In the genomic region with DNA sequence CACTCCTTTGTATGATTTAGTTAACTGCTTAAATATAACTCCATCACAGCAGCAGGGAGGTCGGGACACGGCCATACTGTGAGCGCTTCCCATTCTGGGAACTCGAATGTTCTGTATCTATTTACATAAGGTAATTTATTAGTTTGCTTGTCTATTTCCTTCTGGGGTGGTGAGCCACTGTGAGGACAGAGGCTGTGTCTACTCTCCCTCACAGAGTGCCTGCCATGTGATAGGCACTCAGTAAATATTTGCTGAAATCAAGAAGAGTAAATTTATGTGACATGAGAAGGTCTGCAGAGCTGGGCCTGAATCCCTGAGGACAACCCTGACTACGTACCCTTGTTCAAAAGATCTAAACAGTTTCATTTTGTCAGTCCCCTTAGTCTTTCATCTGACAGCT, we compare ENCODE assay signal across 18 mouse cellular contexts.
DNase-seq lines count a peak whose midpoint lies in the region; ATAC-seq and TF ChIP-seq lines count a peak whose summit lies in the region.
"Had no signal": no experiment of that assay in that cellular context is flagged by ENCODE, and none has a peak within 500 bp of the region (broad histone marks: within the 10 kb centered on the region; RNA-seq: fewer than 3 reads in every experiment).

No protein-coding gene starts in this region.

- no peak for ATAC-seq in kidney, postnatal 0 days (replicated peaks; ENCODE audit: low FRiP score, low read depth)
- ATAC-seq in lung, postnatal 0 days: peak; percentile 81
- ATAC-seq in intestine, postnatal 0 days: peak; percentile 43; the same call in 1 of the 2 replicates
- peak; percentile 71; the same call in 1 of the 2 replicates for ATAC-seq in stomach, embryonic 15.5 days (ENCODE audit: insufficient read depth, low FRiP score, low read depth)
- ATAC-seq: midbrain, embryonic 16.5 days had no signal

- H3K4me2 ChIP-seq in kidney, postnatal 0 days (ENCODE audit: low read length): no peak overlapping the region
- no peak overlapping the region for H3K4me2 ChIP-seq in lung, postnatal 0 days (replicated peaks; ENCODE audit: low read depth, low read length)
- H3K4me2 ChIP-seq in intestine, postnatal 0 days (replicated peaks; ENCODE audit: low read depth): no peak overlapping the region
- H3K4me2 ChIP-seq in stomach, embryonic 15.5 days: no peak overlapping the region
- H3K4me2 ChIP-seq: limb, embryonic 12.5 days had no signal

- no peak overlapping the region for H3K4me3 ChIP-seq in kidney, postnatal 0 days (replicated peaks; ENCODE audit: low read depth, low read length)
- no peak overlapping the region for H3K4me3 ChIP-seq in lung, postnatal 0 days (ENCODE audit: low read depth, low read length)
- H3K4me3 ChIP-seq in intestine, postnatal 0 days (ENCODE audit: low read depth, low read length): no peak overlapping the region
- H3K4me3 ChIP-seq in stomach, embryonic 15.5 days (replicated peaks): no peak overlapping the region
- H3K4me3 ChIP-seq: embryonic facial prominence, embryonic 10.5 days; heart, embryonic 10.5 days; limb, embryonic 12.5 days had no signal

- no peak overlapping the region for H3K9ac ChIP-seq in kidney, postnatal 0 days (ENCODE audit: low read depth, low read length)
- H3K9ac ChIP-seq in lung, postnatal 0 days (replicated peaks; ENCODE audit: low read depth): no peak overlapping the region
- no peak overlapping the region for H3K9ac ChIP-seq in intestine, postnatal 0 days (ENCODE audit: low read depth, low read length)
- no peak overlapping the region for H3K9ac ChIP-seq in stomach, embryonic 15.5 days
- H3K9ac ChIP-seq: limb, embryonic 12.5 days had no signal

- TF ChIP-seq EP300 in lung, postnatal 0 days (IDR thresholded peaks at IDR 0.05): peak; percentile 25; the same call in 1 of the 2 replicates

- DNase-seq in kidney, postnatal 0 days (ENCODE audit: low spot score): peak; percentile 23
- no peak for DNase-seq in kidney, postnatal 25 days
- peak; percentile 60 for DNase-seq in lung, postnatal 0 days (ENCODE audit: low spot score)
- no peak for DNase-seq in lung, adult 18-20 months
- DNase-seq in frontal cortex, postnatal 25 days (ENCODE audit: low spot score in 2 of 2): no peak
- DNase-seq in frontal cortex, postnatal 10 days (ENCODE audit: low spot score in 2 of 2): no peak
- DNase-seq: B cell, adult 2 months; cerebellum, adult 2 months; gastrocnemius, postnatal 36 days; kidney, adult 9 months; right cerebral cortex, postnatal 25 days; thymus, postnatal 14 days had no signal

- H3K4me1 ChIP-seq in kidney, postnatal 0 days (replicated peaks; ENCODE audit: insufficient read depth, low read length): no peaks in the 10 kb centered on the region
- H3K4me1 ChIP-seq in lung, postnatal 0 days (ENCODE audit: insufficient read depth, low read depth, low read length): peaks cover 6% of the 10 kb centered on the region; the same call in 1 of the 2 replicates
- H3K4me1 ChIP-seq in intestine, postnatal 0 days (replicated peaks; ENCODE audit: control insufficient read depth, insufficient read depth, low read length): peaks cover 3% of the 10 kb centered on the region
- H3K4me1 ChIP-seq in stomach, embryonic 15.5 days: 0 out of 2 replicates have a peak, but pooled peaks cover 4% of the 10 kb centered on the region
- H3K4me1 ChIP-seq: limb, embryonic 12.5 days had no signal

- no peaks in the 10 kb centered on the region for H3K36me3 ChIP-seq in kidney, postnatal 0 days (ENCODE audit: insufficient read depth, low read length)
- no peaks in the 10 kb centered on the region for H3K36me3 ChIP-seq in lung, postnatal 0 days (ENCODE audit: insufficient read depth, low read length)
- no peaks in the 10 kb centered on the region for H3K36me3 ChIP-seq in intestine, postnatal 0 days (ENCODE audit: control insufficient read depth, insufficient read depth)
- H3K36me3 ChIP-seq in stomach, embryonic 15.5 days: no peaks in the 10 kb centered on the region
- H3K36me3 ChIP-seq: embryonic facial prominence, embryonic 10.5 days; heart, embryonic 10.5 days; limb, embryonic 12.5 days had no signal

- no peak for TF ChIP-seq CTCF in kidney, postnatal 0 days (IDR thresholded peaks at IDR 0.05; ENCODE audit: low read depth)
- TF ChIP-seq CTCF in lung, postnatal 0 days (IDR thresholded peaks at IDR 0.05): no peak
- no peak for TF ChIP-seq CTCF in intestine, postnatal 0 days (IDR thresholded peaks at IDR 0.05; ENCODE audit: low read depth)

- no peaks in the 10 kb centered on the region for H3K27me3 ChIP-seq in kidney, postnatal 0 days (ENCODE audit: insufficient read depth, low read length)
- no peaks in the 10 kb centered on the region for H3K27me3 ChIP-seq in lung, postnatal 0 days (replicated peaks; ENCODE audit: insufficient read depth, low read length)
- H3K27me3 ChIP-seq in intestine, postnatal 0 days (replicated peaks; ENCODE audit: control insufficient read depth, insufficient read depth, low read length): no peaks in the 10 kb centered on the region
- H3K27me3 ChIP-seq in stomach, embryonic 15.5 days (replicated peaks): no peaks in the 10 kb centered on the region
- H3K27me3 ChIP-seq: limb, embryonic 12.5 days had no signal

- WGBS in kidney, postnatal 0 days: 24% methylated on average over 5 of the region's 5 CpGs
- WGBS in lung, postnatal 0 days: 13% methylated on average over 5 of the region's 5 CpGs
- WGBS in intestine, postnatal 0 days: 21% methylated on average over 5 of the region's 5 CpGs
- 25% methylated on average over 5 of the region's 5 CpGs for WGBS in stomach, embryonic 15.5 days

- no peaks in the 10 kb centered on the region for H3K9me3 ChIP-seq in kidney, postnatal 0 days (replicated peaks; ENCODE audit: low read length)
- no peaks in the 10 kb centered on the region for H3K9me3 ChIP-seq in lung, postnatal 0 days (ENCODE audit: low read length)
- no peaks in the 10 kb centered on the region for H3K9me3 ChIP-seq in intestine, postnatal 0 days (ENCODE audit: control insufficient read depth)
- no peaks in the 10 kb centered on the region for H3K9me3 ChIP-seq in stomach, embryonic 15.5 days
- H3K9me3 ChIP-seq: embryonic facial prominence, embryonic 10.5 days; heart, embryonic 10.5 days; limb, embryonic 12.5 days had no signal

- H3K27ac ChIP-seq in kidney, postnatal 0 days: no peak overlapping the region
- 0 out of 2 replicates have a peak overlapping the region, but pooled peaks have one; percentile 10 for H3K27ac ChIP-seq in lung, postnatal 0 days (ENCODE audit: low read length)
- no peak overlapping the region for H3K27ac ChIP-seq in intestine, postnatal 0 days (ENCODE audit: low read depth, low read length)
- H3K27ac ChIP-seq in stomach, embryonic 15.5 days: no peak overlapping the region
- H3K27ac ChIP-seq: embryonic facial prominence, embryonic 10.5 days; heart, embryonic 10.5 days; limb, embryonic 12.5 days had no signal

Comparison
In these comparisons a context has a peak if more than half of its experiments do, and no peak if none do; other contexts are left out.
1. DNase-seq: peak in kidney, postnatal 0 days (single experiment) and lung, postnatal 0 days (single experiment); none in kidney, postnatal 25 days (0 of 2), lung, adult 18-20 months (0 of 2), frontal cortex, postnatal 25 days (0 of 2) and frontal cortex, postnatal 10 days (0 of 2).